Mouse (Mus musculus): Measurements from ENCODE around the gene Iqgap3. TPM values are rescaled to one million over a fixed set of nuclear protein-coding genes. Genes with fewer than 3 reads are reported as not detected.
A peak's percentile ranks its signal among the peaks of the same experiment; 100 is the strongest.

The Iqgap3 gene
- 18.5 and 21.9 TPM in 2 replicates for polyA plus RNA-seq (2014; fragmentation: Nextera tagmentation; extraction: Ambion mirVana)

- WGBS (ENCODE audit: insufficient replicate concordance): 17% methylated on average over 33 of the region's 33 CpGs
- peak within 1 kb of the TSS; percentile 72 for H3K4me2 ChIP-seq
These were observed at the start of gene Iqgap3 for GRCm38 (mm10) chr3:88081345-88082223. TSS of gene Iqgap3 (plus strand) at chr3:88081971.

DNA sequence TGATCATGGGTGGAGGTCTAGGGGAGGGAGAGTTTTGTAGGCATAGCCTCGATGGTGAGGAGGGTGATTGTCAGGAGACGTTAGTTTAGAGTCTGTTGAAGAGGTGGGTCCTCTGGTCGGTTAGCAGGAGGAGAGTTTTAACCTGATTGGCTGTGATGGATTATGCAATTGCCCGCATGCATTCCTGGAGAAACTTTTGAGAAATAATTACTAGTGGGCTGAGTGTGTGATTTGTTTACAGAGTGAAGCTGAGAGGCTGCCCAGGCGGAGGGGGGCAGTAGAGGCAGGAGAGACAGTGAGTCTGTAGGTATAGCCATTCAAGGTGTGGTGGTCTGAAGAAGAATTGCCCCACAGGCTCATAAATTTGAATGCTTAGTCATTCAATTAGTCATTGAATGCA lies 48.3 kb upstream of the Iqgap3 start:
- WGBS (ENCODE audit: insufficient replicate concordance): 52% methylated on average over 5 of the region's 5 CpGs
- peaks cover 28% of the 10 kb centered on the region for H3K27me3 ChIP-seq (ENCODE audit: control insufficient read depth, insufficient read depth, low read length)

More at GRCm38 (mm10) chr3:88081345-88082223, at the start of gene Iqgap3:
- Histone ChIP-seq H3K4me1 (ENCODE audit: control insufficient read depth, insufficient read depth, low read length) (peaks cover 11% of the 10 kb centered on the region), H3K27me3 (ENCODE audit: control insufficient read depth, insufficient read depth, low read length) (peaks cover 3% of the 10 kb centered on the region; the same call in 1 of the 2 replicates), H3K4me3 (ENCODE audit: low read depth, low read length) (peak within 1 kb of the TSS; percentile 78), H3K9ac (ENCODE audit: low read depth, low read length) (peak within 1 kb of the TSS; percentile 79), H3K36me3 (ENCODE audit: control insufficient read depth, insufficient read depth, low read length) (peaks cover 6% of the 10 kb centered on the region; the same call in 1 of the 2 replicates), H3K27ac (ENCODE audit: low read depth, low read length) (peak within 1 kb of the TSS; percentile 15; the same call in 1 of the 2 replicates), H3K9me3 (replicated peaks; ENCODE audit: control insufficient read depth, low read length) (no peaks in the 10 kb centered on the region)
- ATAC-seq (replicated peaks; ENCODE audit: insufficient number of reproducible peaks, low FRiP score, low TSS enrichment): 0 out of 2 replicates have a peak, but pooled peaks have one; percentile 71

GRCm38 (mm10) chr3:88035561-88036293 lies 46.0 kb upstream of the Iqgap3 start:
- H3K27me3 ChIP-seq (ENCODE audit: control insufficient read depth, insufficient read depth, low read length): peaks cover 23% of the 10 kb centered on the region
- no peak overlapping the region for H3K4me3 ChIP-seq (ENCODE audit: low read depth, low read length)
- no peak overlapping the region for H3K27ac ChIP-seq (ENCODE audit: low read depth, low read length)
- no peak overlapping the region for H3K4me2 ChIP-seq
- WGBS (ENCODE audit: insufficient replicate concordance): 62% methylated on average over 1 of the region's 1 CpGs
- H3K9me3 ChIP-seq (replicated peaks; ENCODE audit: control insufficient read depth, low read length): no peaks in the 10 kb centered on the region
- ATAC-seq (replicated peaks; ENCODE audit: insufficient number of reproducible peaks, low FRiP score, low TSS enrichment): no peak
- H3K9ac ChIP-seq (ENCODE audit: low read depth, low read length): no peak overlapping the region
- no peaks in the 10 kb centered on the region for H3K36me3 ChIP-seq (ENCODE audit: control insufficient read depth, insufficient read depth, low read length)
- H3K4me1 ChIP-seq (ENCODE audit: control insufficient read depth, insufficient read depth, low read length): no peaks in the 10 kb centered on the region

More for the DNA sequence above, 48.3 kb upstream of the Iqgap3 start:
- Histone ChIP-seq H3K4me1 (ENCODE audit: control insufficient read depth, insufficient read depth, low read length) (no peaks in the 10 kb centered on the region), H3K36me3 (ENCODE audit: control insufficient read depth, insufficient read depth, low read length) (no peaks in the 10 kb centered on the region), H3K4me2 (no peak overlapping the region), H3K4me3 (ENCODE audit: low read depth, low read length) (no peak overlapping the region), H3K9ac (ENCODE audit: low read depth, low read length) (no peak overlapping the region), H3K9me3 (replicated peaks; ENCODE audit: control insufficient read depth, low read length) (no peaks in the 10 kb centered on the region), H3K27ac (ENCODE audit: low read depth, low read length) (no peak overlapping the region)
- ATAC-seq (replicated peaks; ENCODE audit: insufficient number of reproducible peaks, low FRiP score, low TSS enrichment): no peak

DNA sequence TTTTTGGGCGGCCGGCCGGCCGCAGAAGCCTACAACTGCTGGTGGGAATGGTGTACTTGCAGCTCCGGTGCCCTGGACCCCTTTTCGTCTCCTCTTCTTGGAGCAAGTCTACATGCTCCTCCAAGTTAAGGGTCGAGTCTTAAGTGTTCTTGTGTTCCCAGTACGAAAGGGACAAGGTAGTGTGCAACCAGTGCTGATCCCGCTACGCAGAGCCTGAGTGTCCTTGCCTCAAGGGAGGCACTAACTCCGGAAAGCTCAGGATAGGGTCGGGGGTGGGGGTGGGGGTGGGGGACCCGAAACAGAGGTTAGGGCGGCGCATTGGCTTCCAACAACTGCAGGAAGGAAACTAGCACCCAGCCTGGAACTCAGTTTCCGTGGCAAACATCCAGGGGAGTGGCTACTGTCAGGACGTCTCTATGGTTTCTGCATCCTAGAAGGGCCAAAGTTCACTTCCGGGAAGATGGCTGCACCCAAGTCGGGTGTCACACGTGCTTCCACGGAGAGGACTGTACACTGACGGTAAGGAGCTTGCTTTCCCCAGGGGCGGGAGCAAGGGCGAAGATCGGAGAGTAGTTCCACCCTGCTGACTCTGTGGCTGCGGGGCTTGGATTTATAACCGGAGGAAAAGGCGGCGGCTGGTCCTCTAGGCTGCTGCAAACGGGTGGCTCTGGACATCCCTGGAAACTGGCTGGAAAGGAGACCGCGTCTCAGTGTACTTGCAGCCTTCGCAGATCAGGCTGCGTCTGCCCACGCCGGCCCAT lies 38.9 kb upstream of the Iqgap3 start, which contains the start of gene Gpatch4:
Gpatch4 (plus strand) TSS at position 448 of the 761 bp plus-strand sequence.
- Histone ChIP-seq H3K4me3 (ENCODE audit: low read depth, low read length) (peak within 1 kb of the TSS; percentile 78), H3K4me1 (ENCODE audit: control insufficient read depth, insufficient read depth, low read length) (no peaks in the 10 kb centered on the region), H3K36me3 (ENCODE audit: control insufficient read depth, insufficient read depth, low read length) (no peaks in the 10 kb centered on the region), H3K9me3 (replicated peaks; ENCODE audit: control insufficient read depth, low read length) (no peaks in the 10 kb centered on the region), H3K9ac (ENCODE audit: low read depth, low read length) (peak within 1 kb of the TSS; percentile 74), H3K27me3 (ENCODE audit: control insufficient read depth, insufficient read depth, low read length) (peaks cover 8% of the 10 kb centered on the region; the same call in 1 of the 2 replicates), H3K27ac (ENCODE audit: low read depth, low read length) (peak within 1 kb of the TSS; percentile 54; the same call in 1 of the 2 replicates), H3K4me2 (peak within 1 kb of the TSS; percentile 83)
- 8% methylated on average over 36 of the region's 36 CpGs for WGBS (ENCODE audit: insufficient replicate concordance)
- ATAC-seq (replicated peaks; ENCODE audit: insufficient number of reproducible peaks, low FRiP score, low TSS enrichment): peak; percentile 80

GRCm38 (mm10) chr3:88049532-88049931 lies 32.2 kb upstream of the Iqgap3 start:
- H3K36me3 ChIP-seq (ENCODE audit: control insufficient read depth, insufficient read depth, low read length): peaks cover 11% of the 10 kb centered on the region
- H3K27ac ChIP-seq (ENCODE audit: low read depth, low read length): no peak overlapping the region
- no peak overlapping the region for H3K9ac ChIP-seq (ENCODE audit: low read depth, low read length)
- H3K27me3 ChIP-seq (ENCODE audit: control insufficient read depth, insufficient read depth, low read length): no peaks in the 10 kb centered on the region
- H3K4me1 ChIP-seq (ENCODE audit: control insufficient read depth, insufficient read depth, low read length): 0 out of 2 replicates have a peak, but pooled peaks cover 3% of the 10 kb centered on the region
- no peaks in the 10 kb centered on the region for H3K9me3 ChIP-seq (replicated peaks; ENCODE audit: control insufficient read depth, low read length)
- H3K4me2 ChIP-seq: no peak overlapping the region
- no peak for ATAC-seq (replicated peaks; ENCODE audit: insufficient number of reproducible peaks, low FRiP score, low TSS enrichment)
- WGBS (ENCODE audit: insufficient replicate concordance): 65% methylated on average over 3 of the region's 3 CpGs
- no peak overlapping the region for H3K4me3 ChIP-seq (ENCODE audit: low read depth, low read length)

DNA sequence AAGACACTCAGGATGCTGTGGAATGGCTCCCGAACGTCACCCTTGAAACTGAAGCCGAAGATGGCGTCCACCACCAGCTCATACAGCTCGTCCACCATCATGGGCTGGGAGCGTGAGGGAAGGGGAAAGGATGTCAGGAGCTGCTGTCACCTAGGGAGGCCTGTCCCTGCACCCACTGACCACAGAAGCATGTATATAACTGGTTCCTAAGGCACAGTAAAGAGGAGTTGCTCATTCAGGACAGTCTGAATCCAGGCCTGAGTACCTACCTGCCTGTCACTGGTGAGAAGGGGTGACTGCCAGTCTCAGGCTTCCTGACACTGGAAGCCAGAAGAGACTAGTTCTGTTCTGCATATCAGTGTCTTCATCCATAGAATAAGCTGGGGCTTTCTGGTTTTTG lies 24.7 kb upstream of the Iqgap3 start:
- ATAC-seq (replicated peaks; ENCODE audit: insufficient number of reproducible peaks, low FRiP score, low TSS enrichment): no peak
- Histone ChIP-seq H3K27ac (ENCODE audit: low read depth, low read length) (no peak overlapping the region), H3K4me1 (ENCODE audit: control insufficient read depth, insufficient read depth, low read length) (peaks cover 11% of the 10 kb centered on the region), H3K9ac (ENCODE audit: low read depth, low read length) (no peak overlapping the region; the same call in 1 of the 2 replicates), H3K9me3 (replicated peaks; ENCODE audit: control insufficient read depth, low read length) (no peaks in the 10 kb centered on the region), H3K4me3 (ENCODE audit: low read depth, low read length) (no peak overlapping the region; the same call in 1 of the 2 replicates), H3K27me3 (ENCODE audit: control insufficient read depth, insufficient read depth, low read length) (no peaks in the 10 kb centered on the region), H3K4me2 (no peak overlapping the region; the same call in 1 of the 2 replicates), H3K36me3 (ENCODE audit: control insufficient read depth, insufficient read depth, low read length) (peaks cover 14% of the 10 kb centered on the region)
- WGBS (ENCODE audit: insufficient replicate concordance): 80% methylated on average over 6 of the region's 6 CpGs

DNA sequence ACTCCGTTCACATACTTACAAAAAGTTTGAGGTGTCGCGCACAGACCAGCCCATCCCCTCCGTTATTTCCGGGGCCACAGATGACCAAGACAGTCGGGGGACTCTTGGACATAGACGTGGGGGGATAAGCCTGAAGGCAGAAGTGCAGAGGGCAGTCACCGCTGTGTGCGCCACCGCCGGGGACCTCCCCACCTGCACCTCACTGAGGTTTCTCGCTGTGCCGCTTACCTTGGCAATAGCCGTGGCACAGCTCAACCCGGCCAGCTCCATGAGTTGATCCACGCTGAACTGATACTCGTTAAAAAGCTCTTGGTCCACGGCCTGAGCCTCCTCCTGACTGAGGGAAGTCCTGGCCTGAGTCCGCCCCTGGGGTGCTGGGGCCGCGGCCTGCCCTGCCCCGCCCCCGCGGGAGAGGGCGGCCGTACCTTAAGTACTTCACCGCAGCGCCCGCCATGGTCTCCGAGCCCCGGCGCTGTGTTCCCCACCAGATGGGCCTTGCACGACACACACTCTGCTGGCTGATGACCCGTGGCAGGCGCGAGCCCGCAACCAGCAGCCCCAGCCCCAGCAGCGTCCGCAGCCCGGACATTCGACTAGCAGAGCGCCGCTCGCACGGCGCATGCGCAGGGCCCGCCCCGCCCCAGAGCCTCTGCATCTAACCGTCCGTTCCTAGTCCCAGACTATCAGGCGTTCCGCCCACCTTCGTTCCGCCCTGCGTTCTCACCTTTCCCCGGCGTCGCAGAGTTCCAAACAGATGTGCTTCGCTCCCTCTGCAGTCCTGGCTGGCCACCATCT lies 23.7 kb upstream of the Iqgap3 start, which contains the start of gene Naxe:
Naxe (minus strand) TSS at position 594 of the 795 bp plus-strand sequence.
- peak within 1 kb of the TSS; percentile 79 for H3K4me3 ChIP-seq (ENCODE audit: low read depth, low read length)
- peaks cover 11% of the 10 kb centered on the region for H3K4me1 ChIP-seq (ENCODE audit: control insufficient read depth, insufficient read depth, low read length)
- 1% methylated on average over 60 of the region's 60 CpGs for WGBS (ENCODE audit: insufficient replicate concordance)
- H3K36me3 ChIP-seq (ENCODE audit: control insufficient read depth, insufficient read depth, low read length): peaks cover 7% of the 10 kb centered on the region
- H3K4me2 ChIP-seq: peak within 1 kb of the TSS; percentile 96
- peak within 1 kb of the TSS; percentile 81 for H3K9ac ChIP-seq (ENCODE audit: low read depth, low read length)
- H3K27ac ChIP-seq (ENCODE audit: low read depth, low read length): peak within 1 kb of the TSS; percentile 36
- H3K27me3 ChIP-seq (ENCODE audit: control insufficient read depth, insufficient read depth, low read length): no peaks in the 10 kb centered on the region
- H3K9me3 ChIP-seq (replicated peaks; ENCODE audit: control insufficient read depth, low read length): no peaks in the 10 kb centered on the region
- peak; percentile 86 for ATAC-seq (replicated peaks; ENCODE audit: insufficient number of reproducible peaks, low FRiP score, low TSS enrichment)

Data from heart, embryonic 11.5 days (tissue).